Mouse (Mus musculus) CH12.LX (cell line): ENCODE results near the gene Urad. TPM values are rescaled to one million over a fixed set of nuclear protein-coding genes. Genes with fewer than 3 reads are reported as not detected.

Experiments used
- DNase-seq: peaks from one replicate; pipeline ENCODE4 v3.0.0-alpha.2; 2013; ENCODE audit errors: extremely low read depth
- H3K27ac ChIP-seq: 2 replicates; pipeline ENCODE4 v1.5.1; 2012; ENCODE audit warnings: low read depth, mild to moderate bottlenecking, control low read depth, moderate library complexity; ENCODE audit not compliant: insufficient read depth
- H3K27me3 ChIP-seq: replicated peaks from 2 replicates; pipeline ENCODE3; 2012; ENCODE audit warnings: inconsistent platforms
- H3K36me3 ChIP-seq, 2 experiments: replicated peaks in 1 of 2; 2 replicates each; pipeline versions ENCODE3 to v1.6.1; 2012; ENCODE audit warnings: inconsistent platforms in 1 of 2, low read length in 1 of 2, mild to moderate bottlenecking in 1 of 2, mixed read lengths in 1 of 2, moderate library complexity in 1 of 2; ENCODE audit not compliant: control insufficient read depth in 1 of 2, insufficient read depth in 1 of 2
- H3K4me1 ChIP-seq, 2 experiments: 2 replicates each; pipeline ENCODE4 v1.6.1; 2012; ENCODE audit warnings: inconsistent platforms in 1 of 2, moderate library complexity in 1 of 2; ENCODE audit not compliant: insufficient read depth in 2 of 2, control insufficient read depth in 1 of 2
- H3K4me2 ChIP-seq: 2 replicates; pipeline ENCODE4 v1.6.1; 2012; ENCODE audit warnings: low read depth, mild to moderate bottlenecking, control low read depth; ENCODE audit not compliant: poor library complexity, insufficient read depth, severe bottlenecking
- H3K4me3 ChIP-seq, 3 experiments: fragments of 150-350 bp in 1 of 3; sonication (generic) in 1 of 3; replicated peaks in 1 of 3; 2 replicates each; pipeline versions ENCODE3 to v1.5.1; 2011 to 2012; ENCODE audit warnings: low read depth in 2 of 3, low read length in 2 of 3, mild to moderate bottlenecking in 2 of 3, moderate library complexity in 2 of 3, control low read depth in 1 of 3, improper control_type of control experiment in 1 of 3, inconsistent platforms in 1 of 3, mixed read lengths in 1 of 3; ENCODE audit not compliant: poor library complexity in 1 of 3
- H3K79me2 ChIP-seq: replicated peaks from 2 replicates; pipeline ENCODE4 v1.6.1; 2012; ENCODE audit warnings: mild to moderate bottlenecking, moderate library complexity; ENCODE audit not compliant: control insufficient read depth, poor library complexity, insufficient read depth, severe bottlenecking; ENCODE audit errors: extremely low read depth
- H3K9ac ChIP-seq: 2 replicates; pipeline ENCODE4 v1.6.1; 2012; ENCODE audit warnings: low read depth, mild to moderate bottlenecking, control low read depth, moderate library complexity; ENCODE audit not compliant: insufficient read depth
- H3K9me3 ChIP-seq: replicated peaks from 2 replicates; pipeline ENCODE3; 2012; ENCODE audit warnings: low read length, inconsistent platforms, mixed read lengths
- BHLHE40 ChIP-seq: IDR thresholded peaks from 2 replicates; pipeline ENCODE4 v1.6.1; 2011; ENCODE audit warnings: mild to moderate bottlenecking, low read depth, low read length, improper control_type of control experiment
- CHD1 ChIP-seq: IDR thresholded peaks from 2 replicates; pipeline ENCODE4 v1.6.1; 2012; ENCODE audit warnings: low read depth, low read length, improper control_type of control experiment, inconsistent platforms
- CHD2 ChIP-seq: IDR thresholded peaks from 2 replicates; pipeline ENCODE4 v1.6.1; 2011; ENCODE audit warnings: low read length, improper control_type of control experiment
- CTCF ChIP-seq, 2 experiments: IDR thresholded peaks in 1 of 2; conservative IDR thresholded peaks in 1 of 2; 2 replicates each; pipeline ENCODE4 v1.5.1; 2011 to 2012; ENCODE audit warnings: low read depth in 2 of 2, low read length in 2 of 2, improper control_type of control experiment in 1 of 2, inconsistent platforms in 1 of 2, mild to moderate bottlenecking in 1 of 2, moderate library complexity in 1 of 2
- ETS1 ChIP-seq: conservative IDR thresholded peaks from 2 replicates; pipeline ENCODE4 v1.6.1; 2012; ENCODE audit warnings: low read depth, mild to moderate bottlenecking, inconsistent platforms, low read length, improper control_type of control experiment, moderate library complexity
- GABPA ChIP-seq: IDR thresholded peaks from 2 replicates; pipeline ENCODE4 v1.6.1; 2012; ENCODE audit warnings: low read depth, low read length, improper control_type of control experiment, inconsistent platforms; ENCODE audit not compliant: insufficient replicate concordance
- IRF4 ChIP-seq: IDR thresholded peaks from 2 replicates; pipeline ENCODE4 v1.6.1; 2014; ENCODE audit warnings: low read depth, mild to moderate bottlenecking, inconsistent platforms, low read length, improper control_type of control experiment
- JUN ChIP-seq: IDR thresholded peaks from 2 replicates; pipeline ENCODE4 v1.6.1; 2011; ENCODE audit warnings: low read depth, mild to moderate bottlenecking, low read length, improper control_type of control experiment, moderate library complexity; ENCODE audit not compliant: insufficient read depth
- JUND ChIP-seq: conservative IDR thresholded peaks from 2 replicates; pipeline ENCODE4 v1.6.1; 2011; ENCODE audit warnings: low read depth, low read length, improper control_type of control experiment
- KAT2A ChIP-seq: IDR thresholded peaks from 2 replicates; pipeline ENCODE4 v1.6.1; 2012; ENCODE audit warnings: low read length, improper control_type of control experiment, inconsistent platforms; ENCODE audit not compliant: insufficient replicate concordance
- MAX ChIP-seq: IDR thresholded peaks from 2 replicates; pipeline ENCODE4 v1.6.1; 2011; ENCODE audit warnings: low read length, improper control_type of control experiment
- MAZ ChIP-seq: IDR thresholded peaks from 2 replicates; pipeline ENCODE4 v1.6.1; 2012; ENCODE audit warnings: low read depth, mild to moderate bottlenecking, inconsistent platforms, low read length, improper control_type of control experiment, moderate library complexity
- MEF2A ChIP-seq: IDR thresholded peaks from 2 replicates; pipeline ENCODE4 v1.6.1; 2014; ENCODE audit warnings: low read depth, mild to moderate bottlenecking, inconsistent platforms, low read length, improper control_type of control experiment, borderline replicate concordance
- MXI1 ChIP-seq: IDR thresholded peaks from 2 replicates; pipeline ENCODE4 v1.6.1; 2011; ENCODE audit warnings: mild to moderate bottlenecking, low read depth, low read length, improper control_type of control experiment
- MYC ChIP-seq: IDR thresholded peaks from 2 replicates; pipeline ENCODE4 v1.6.1; 2011; ENCODE audit warnings: low read depth, mild to moderate bottlenecking, improper control_type of control experiment, low read length
- NELFE ChIP-seq: IDR thresholded peaks from 2 replicates; pipeline ENCODE4 v1.6.1; 2011; ENCODE audit warnings: low read depth, low read length, improper control_type of control experiment
- PAX5 ChIP-seq: IDR thresholded peaks from 2 replicates; pipeline ENCODE4 v1.6.1; 2012; ENCODE audit warnings: low read length, inconsistent platforms, mixed read lengths
- POLR2AphosphoS2 ChIP-seq: IDR thresholded peaks from 2 replicates; pipeline ENCODE4 v1.6.1; 2011; ENCODE audit warnings: low read depth, low read length, improper control_type of control experiment
- RAD21 ChIP-seq: IDR thresholded peaks from 2 replicates; pipeline ENCODE4 v1.6.1; 2011; ENCODE audit warnings: low read depth, mild to moderate bottlenecking, low read length, improper control_type of control experiment, moderate library complexity
- RCOR1 ChIP-seq: conservative IDR thresholded peaks from 2 replicates; pipeline ENCODE4 v1.6.1; 2012; ENCODE audit warnings: low read depth, mild to moderate bottlenecking, inconsistent platforms, low read length, improper control_type of control experiment
- SIN3A ChIP-seq: IDR thresholded peaks from 2 replicates; pipeline ENCODE4 v1.6.1; 2012; ENCODE audit warnings: low read length, improper control_type of control experiment, inconsistent platforms
- SMC3 ChIP-seq: IDR thresholded peaks from 2 replicates; pipeline ENCODE4 v1.6.1; 2011; ENCODE audit warnings: low read depth, low read length, improper control_type of control experiment
- TBP ChIP-seq: conservative IDR thresholded peaks from 2 replicates; pipeline ENCODE4 v1.6.1; 2011; ENCODE audit warnings: low read depth, low read length, improper control_type of control experiment
- TCF12 ChIP-seq: IDR thresholded peaks from 2 replicates; pipeline ENCODE4 v1.6.1; 2014; ENCODE audit warnings: low read depth, mild to moderate bottlenecking, inconsistent platforms, low read length, improper control_type of control experiment
- UBTF ChIP-seq: IDR thresholded peaks from 2 replicates; pipeline ENCODE4 v1.6.1; 2012; ENCODE audit warnings: low read depth, mild to moderate bottlenecking, inconsistent platforms, low read length, improper control_type of control experiment, moderate library complexity
- USF1 ChIP-seq: IDR thresholded peaks from 2 replicates; pipeline ENCODE4 v1.6.1; 2014; ENCODE audit warnings: low read depth, mild to moderate bottlenecking, inconsistent platforms, low read length, improper control_type of control experiment
- USF2 ChIP-seq: conservative IDR thresholded peaks from 2 replicates; pipeline ENCODE4 v1.6.1; 2011; ENCODE audit warnings: low read depth, low read length, improper control_type of control experiment
- ZC3H11A ChIP-seq: IDR thresholded peaks from 2 replicates; pipeline ENCODE4 v1.6.1; 2012; ENCODE audit warnings: low read depth, mild to moderate bottlenecking, inconsistent platforms, low read length, improper control_type of control experiment
- ZKSCAN1 ChIP-seq: IDR thresholded peaks from 2 replicates; pipeline ENCODE4 v1.6.1; 2012; ENCODE audit warnings: low read depth, inconsistent platforms, low read length, improper control_type of control experiment, borderline replicate concordance
- ZNF384 ChIP-seq: IDR thresholded peaks from 2 replicates; pipeline ENCODE4 v1.6.1; 2012; ENCODE audit warnings: low read depth, low read length, improper control_type of control experiment, inconsistent platforms
- dilution Hi-C: fragments of 300-500 bp; cut with MboI; formaldehyde crosslinking; loops from 2 replicates; pipeline ENCODE4 v1.14.3; 2020; ENCODE audit warnings: low sequenced_read_pairs; ENCODE audit not compliant: extremely low pct_unique_long_range_greater_than_20kb, extremely low pct_ligation_motif_present
- in situ Hi-C: fragments of 300-500 bp; cut with MboI; formaldehyde crosslinking; loops from 3 replicates; pipeline ENCODE4 v1.14.3; 2019; ENCODE audit warnings: low sequenced_read_pairs, low pct_ligation_motif_present, low pct_unique_long_range_greater_than_20kb, mixed read lengths
- polyA plus RNA-seq: library from polyadenylated mRNA; unstranded; fragments of >175 nt; gene quantifications from 2 replicates; pipeline ENCODE4 v1.2.1, GENCODE M21; 2012; ENCODE audit warnings: low read depth; ENCODE audit not compliant: insufficient read length
- total RNA-seq, 2 experiments: library from RNA; depleted of rRNA; stranded (reverse); fragments of 300-350 nt in 1 of 2; fragments of >200 nt in 1 of 2; gene quantifications; 2 replicates each; pipeline ENCODE4 v1.2.3; 2012 to 2014

Urad gene
- total and polyA plus RNA-seq, 3 experiments: not detected

GRCm38 (mm10) chr5:147332711-147333110 lies 10.5 kb upstream of the Urad start:
- Histone ChIP-seq H3K4me3 (no peak overlapping the region), H3K36me3 (no peaks in the 10 kb centered on the region), H3K4me2 (no peak overlapping the region), H3K9ac (no peak overlapping the region), H3K27me3 (no peaks in the 10 kb centered on the region), H3K9me3 (no peaks in the 10 kb centered on the region), H3K27ac (no peak overlapping the region), H3K79me2 (no peaks in the 10 kb centered on the region), H3K4me1 (peaks cover 0 to 10% of the 10 kb centered on the region in 2 experiments; a peak in 2 of 4 replicates)
- in situ Hi-C loops (loop anchor here (5.0 to 10.0 kb wide), 2 partner anchors 70 to 512 kb away; partner anchors contain the start of gene Flt3), dilution Hi-C loops (no loop called here)
- peak; percentile 73 for DNase-seq
- TF ChIP-seq SMC3 (no peak), RCOR1 (no peak), CHD2 (no peak)

DNA sequence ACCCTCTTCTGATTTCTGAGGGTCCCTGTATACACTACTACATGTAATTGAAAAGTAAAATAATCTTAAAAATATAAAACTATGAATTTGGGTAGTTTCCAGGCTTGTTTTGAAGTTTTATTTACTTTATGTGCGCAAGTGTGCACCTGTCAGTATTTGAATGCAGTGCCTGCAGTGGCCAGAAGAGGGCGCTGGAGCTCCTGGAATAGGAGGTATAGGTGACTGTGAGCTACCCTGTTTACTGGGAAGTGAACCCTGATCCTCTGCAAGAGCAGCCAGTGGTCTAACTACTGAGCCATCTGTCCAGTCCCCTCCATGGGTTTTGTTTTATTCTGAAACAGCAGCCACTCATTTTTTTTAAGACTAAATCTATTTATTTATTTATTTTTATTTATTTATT lies 9.3 kb upstream of the Urad start:
- peaks cover 0 to 10% of the 10 kb centered on the region in 2 experiments; a peak in 2 of 4 replicates for H3K4me1 ChIP-seq
- no peak overlapping the region for H3K27ac ChIP-seq
- no peaks in the 10 kb centered on the region for H3K79me2 ChIP-seq
- H3K9ac ChIP-seq: no peak overlapping the region
- in situ Hi-C loops: loop anchor here (5.0 to 10.0 kb wide), 2 partner anchors 71 to 513 kb away; partner anchors contain the start of gene Flt3
- no peaks in the 10 kb centered on the region for H3K27me3 ChIP-seq
- H3K9me3 ChIP-seq: no peaks in the 10 kb centered on the region
- no peak overlapping the region for H3K4me3 ChIP-seq
- TF ChIP-seq KAT2A (no peak), BHLHE40 (no peak), UBTF (no peak), IRF4 (0 out of 2 replicates have a peak, but pooled peaks have one; percentile 17), MAX (no peak), POLR2AphosphoS2 (no peak), TBP (no peak), ZNF384 (no peak), ETS1 (no peak), MXI1 (no peak), CHD1 (no peak), PAX5 (no peak), CHD2 (no peak), RAD21 (peak; percentile 91), USF1 (no peak), SIN3A (no peak), ZC3H11A (peak; percentile 63), JUND (no peak), JUN (no peak), GABPA (no peak), SMC3 (peak; percentile 92), CTCF (conservative IDR thresholded peaks at IDR 0.05 in 1 of 2, IDR thresholded peaks at IDR 0.05 in 1 of 2; ENCODE audit: low read depth in 2 of 2, low read length in 2 of 2) (peak; percentile 85 to 89), MAZ (no peak), ZKSCAN1 (no peak), NELFE (no peak), MYC (no peak), MEF2A (no peak), USF2 (no peak), TCF12 (no peak)
- DNase-seq: peak; percentile 81
- dilution Hi-C loops: no loop called here
- no peaks in the 10 kb centered on the region for H3K36me3 ChIP-seq
- H3K4me2 ChIP-seq: no peak overlapping the region
